Mouse (Mus musculus) forebrain, postnatal 0 days (tissue): ENCODE results near the gene Mcm8. TPM values are rescaled to one million over a fixed set of nuclear protein-coding genes. Genes with fewer than 3 reads are reported as not detected.
A peak's percentile ranks its signal among the peaks of the same experiment; 100 is the strongest.

ENCODE experiments used
- ATAC-seq: fragments of 200-750 bp; cut with Nextera tagmentation; 2 replicates; pipeline ENCODE4 v1.8.0; 2017; ENCODE audit warnings: mild to moderate bottlenecking, moderate library complexity
- DNase-seq: peaks from one replicate; pipeline ENCODE4 v3.0.0-alpha.2; 2015
- H3K27ac ChIP-seq: fragments of 300-500 bp; sonication (generic); 2 replicates; pipeline ENCODE4 v1.5.1; 2014; ENCODE audit warnings: low read depth, mild to moderate bottlenecking, antibody characterized with exemption, low read length, moderate library complexity, mixed read lengths
- H3K27me3 ChIP-seq: fragments of 300-500 bp; sonication (generic); 2 replicates; pipeline ENCODE4 v1.6.1; 2014; ENCODE audit warnings: mild to moderate bottlenecking, low read length, mixed read lengths; ENCODE audit not compliant: insufficient read depth
- H3K36me3 ChIP-seq: fragments of 300-500 bp; sonication (generic); 2 replicates; pipeline ENCODE4 v1.6.1; 2014; ENCODE audit warnings: mild to moderate bottlenecking, moderate library complexity; ENCODE audit not compliant: insufficient read depth
- H3K4me1 ChIP-seq: fragments of 300-500 bp; sonication (generic); 2 replicates; pipeline ENCODE4 v1.6.1; 2014; ENCODE audit warnings: antibody characterized with exemption; ENCODE audit not compliant: insufficient read depth
- H3K4me2 ChIP-seq: fragments of 300-500 bp; sonication (generic); 2 replicates; pipeline ENCODE4 v1.6.1; 2014; ENCODE audit warnings: low read depth, mild to moderate bottlenecking, moderate library complexity
- H3K4me3 ChIP-seq: fragments of 300-500 bp; sonication (generic); 2 replicates; pipeline ENCODE4 v1.5.1; 2014; ENCODE audit warnings: low read depth, low read length, mixed read lengths
- H3K9ac ChIP-seq: fragments of 300-500 bp; sonication (generic); 2 replicates; pipeline ENCODE4 v1.6.1; 2014; ENCODE audit warnings: mild to moderate bottlenecking
- H3K9me3 ChIP-seq: fragments of 300-500 bp; sonication (generic); 2 replicates; pipeline ENCODE4 v1.6.1; 2016; ENCODE audit warnings: low read length
- CTCF ChIP-seq: sonication (generic); IDR thresholded peaks from 2 replicates; pipeline ENCODE4 v1.5.1; 2016; ENCODE audit warnings: antibody characterized with exemption, control low read depth, low read depth
- WGBS: fragments of 180-500 bp; shearing (Covaris S2); extraction: QIAGEN DNeasy Blood & Tissue Kit; methylation state at CpG from one replicate; pipeline ENCODE4 v1.1.7; 2014; 5-methylcytosine and 5-hydroxymethylcytosine counted together
- polyA plus RNA-seq: library from polyadenylated mRNA; unstranded; fragments of >200 nt; fragmentation: Nextera tagmentation; extraction: Ambion mirVana; gene quantifications from 2 replicates; pipeline ENCODE4 v1.2.1, GENCODE M21; 2015
- total RNA-seq: library from RNA; depleted of rRNA; stranded (reverse); fragments of >200 nt; gene quantifications from 2 replicates; pipeline ENCODE4 v1.2.3, GENCODE M21; 2014

Mcm8 gene
- total and polyA plus RNA-seq, 2 experiments from 2014 or later = 3.9 to 4.6 TPM

DNA sequence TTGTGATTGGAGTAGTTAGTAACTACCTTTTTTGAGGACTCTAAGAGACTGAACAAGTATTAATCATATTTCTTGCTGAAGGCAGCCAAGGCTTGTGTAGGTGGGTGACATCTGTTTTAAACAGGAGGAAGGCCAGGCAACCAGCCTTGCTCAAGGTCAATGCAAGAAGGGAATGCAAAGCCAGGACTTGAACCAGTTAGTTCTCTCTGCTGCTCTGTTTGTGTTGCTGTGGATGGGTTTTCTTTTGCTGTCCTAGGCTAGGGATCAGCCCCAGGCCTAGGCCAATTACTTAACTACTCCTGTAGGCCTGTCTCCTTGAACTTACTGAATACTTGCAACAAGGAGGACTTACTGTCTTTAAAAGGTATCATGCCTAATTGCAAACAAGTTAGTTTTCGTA is 37.1 kb downstream of the Mcm8 start:
- ATAC-seq (no peak), DNase-seq (no peak)
- H3K36me3 ChIP-seq = peaks cover 3% of the 10 kb centered on the region; the same call in 1 of the 2 replicates
- H3K4me1 ChIP-seq = peaks cover 9% of the 10 kb centered on the region; the same call in 1 of the 2 replicates
- H3K9me3 ChIP-seq = no peaks in the 10 kb centered on the region
- H3K4me3 ChIP-seq = no peak overlapping the region
- no peak overlapping the region for H3K9ac ChIP-seq
- H3K4me2 ChIP-seq = no peak overlapping the region
- H3K27me3 ChIP-seq = no peaks in the 10 kb centered on the region
- WGBS = 95% methylated on average over 1 of the region's 1 CpGs
- no peak for TF ChIP-seq CTCF
- no peak overlapping the region for H3K27ac ChIP-seq

DNA sequence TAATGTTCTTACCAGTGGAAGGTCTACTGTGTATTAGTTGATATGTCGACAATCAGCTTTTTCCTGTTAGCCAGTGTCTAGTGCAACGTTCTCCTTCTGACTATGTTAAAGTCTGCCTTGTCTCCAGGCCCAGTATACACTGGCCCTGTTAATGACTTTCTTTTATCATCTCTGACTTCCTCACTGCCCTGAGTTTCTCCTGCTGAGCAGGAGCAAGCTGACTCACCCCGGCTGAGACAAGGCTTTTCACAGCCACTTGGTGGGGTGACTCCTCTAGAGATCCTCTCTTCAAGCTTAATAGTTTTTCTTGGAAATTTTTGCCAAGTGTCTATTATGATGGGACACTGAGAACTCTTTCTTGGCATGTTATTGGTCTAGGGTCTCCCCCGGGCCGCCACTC is 40.4 kb downstream of the Mcm8 start:
- Histone ChIP-seq H3K27ac (no peak overlapping the region), H3K4me1 (no peaks in the 10 kb centered on the region), H3K4me2 (no peak overlapping the region), H3K27me3 (no peaks in the 10 kb centered on the region), H3K36me3 (no peaks in the 10 kb centered on the region), H3K4me3 (no peak overlapping the region), H3K9me3 (no peaks in the 10 kb centered on the region), H3K9ac (no peak overlapping the region)
- 72% methylated on average over 5 of the region's 5 CpGs for WGBS
- DNase-seq (no peak), ATAC-seq (no peak)
- no peak for TF ChIP-seq CTCF

DNA sequence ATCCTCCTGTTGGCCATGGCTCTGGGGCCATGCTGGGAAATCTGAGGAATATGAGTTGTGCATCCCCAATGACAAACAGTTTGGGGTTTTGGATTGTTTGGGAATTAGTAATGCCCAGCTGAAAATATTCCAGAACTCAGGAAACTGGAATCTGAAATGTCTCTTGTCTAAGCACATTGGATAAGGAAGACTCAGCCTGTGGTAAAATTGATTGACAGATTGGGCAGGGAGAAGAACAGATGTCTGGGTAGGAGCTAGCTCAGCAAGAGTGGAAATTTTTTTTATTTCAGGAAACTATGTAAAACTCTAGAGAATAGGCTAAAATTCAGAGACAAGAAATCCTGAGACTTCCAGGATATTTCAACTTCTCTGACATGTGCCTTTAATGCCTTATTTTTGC is 44.5 kb downstream of the Mcm8 start:
- DNase-seq (peak; percentile 28), ATAC-seq (peak; percentile 59)
- Histone ChIP-seq H3K4me3 (no peak overlapping the region), H3K27me3 (no peaks in the 10 kb centered on the region), H3K9me3 (no peaks in the 10 kb centered on the region), H3K27ac (no peak overlapping the region), H3K36me3 (peaks cover 5% of the 10 kb centered on the region; the same call in 1 of the 2 replicates), H3K4me1 (no peaks in the 10 kb centered on the region), H3K4me2 (no peak overlapping the region), H3K9ac (no peak overlapping the region)
- TF ChIP-seq CTCF = no peak

DNA sequence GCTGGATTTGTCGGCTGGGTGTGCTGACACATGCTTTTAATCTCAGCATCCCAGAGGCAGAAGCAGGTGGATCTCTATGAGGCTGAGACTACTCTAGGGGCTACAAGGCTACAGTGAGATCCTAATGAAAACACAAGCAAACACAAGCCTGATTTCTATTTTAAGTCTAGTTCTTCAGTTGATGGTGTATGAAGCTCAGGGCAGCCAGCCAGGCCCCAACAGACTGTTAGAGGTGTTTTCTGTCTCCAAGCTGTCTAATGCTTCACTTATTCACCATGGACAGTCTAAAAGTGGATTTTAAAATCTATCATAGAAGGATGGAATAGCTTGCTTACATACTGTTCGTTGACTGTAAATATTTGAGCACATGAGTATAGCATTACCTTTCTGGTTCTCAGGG is 45.5 kb downstream of the Mcm8 start:
- no peaks in the 10 kb centered on the region for H3K9me3 ChIP-seq
- TF ChIP-seq CTCF = no peak
- no peak overlapping the region for H3K4me2 ChIP-seq
- no peak overlapping the region for H3K9ac ChIP-seq
- H3K36me3 ChIP-seq = peaks cover 9% of the 10 kb centered on the region; the same call in 1 of the 2 replicates
- no peaks in the 10 kb centered on the region for H3K27me3 ChIP-seq
- no peak overlapping the region for H3K27ac ChIP-seq
- ATAC-seq (no peak), DNase-seq (no peak)
- no peaks in the 10 kb centered on the region for H3K4me1 ChIP-seq
- no peak overlapping the region for H3K4me3 ChIP-seq
- 80% methylated on average over 2 of the region's 2 CpGs for WGBS

DNA sequence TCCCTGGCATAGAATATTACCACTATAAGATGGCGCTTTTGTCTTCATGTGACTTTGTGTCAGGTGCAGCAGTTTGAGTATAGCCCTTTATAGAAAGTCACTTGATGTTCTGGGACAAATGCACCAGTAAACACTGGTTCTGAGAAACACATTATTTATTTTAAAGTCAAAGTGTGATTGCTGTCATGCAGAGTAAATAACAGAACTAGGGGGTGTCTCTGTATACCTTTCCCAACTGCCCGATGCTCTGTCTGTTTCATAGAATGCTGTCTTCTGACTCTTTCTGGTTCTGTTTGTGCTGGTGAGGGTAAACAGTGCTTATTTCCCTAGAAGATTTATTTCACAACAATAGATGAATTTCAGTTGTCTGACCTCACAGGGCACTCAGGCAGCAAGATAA is 47.4 kb downstream of the Mcm8 start:
- no peak overlapping the region for H3K9ac ChIP-seq
- ATAC-seq = no peak

DNA sequence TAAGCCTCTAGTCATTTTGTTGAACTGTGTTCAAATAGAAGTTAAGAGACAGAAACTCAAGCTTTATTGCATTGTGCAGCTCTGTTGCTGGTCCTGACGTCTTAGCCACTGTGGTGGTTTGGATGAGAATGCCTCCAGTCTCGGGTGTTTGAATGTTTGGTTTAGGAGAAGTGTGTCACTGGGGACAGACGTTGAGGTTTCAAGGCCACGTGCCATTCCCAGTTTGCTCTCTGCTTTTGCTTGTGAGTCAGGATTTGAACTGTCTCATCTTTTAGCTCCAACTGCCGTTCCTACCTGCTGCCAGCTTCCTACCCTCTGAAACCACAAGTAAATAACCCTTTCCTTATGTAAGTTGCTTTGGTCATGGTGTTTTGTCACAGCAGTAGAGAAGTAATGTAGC is 51.6 kb downstream of the Mcm8 start:
- ATAC-seq = no peak
- Histone ChIP-seq H3K9me3 (no peaks in the 10 kb centered on the region), H3K4me3 (no peak overlapping the region), H3K36me3 (peaks cover 22% of the 10 kb centered on the region; the same call in 1 of the 2 replicates), H3K27me3 (no peaks in the 10 kb centered on the region), H3K27ac (no peak overlapping the region), H3K4me1 (no peaks in the 10 kb centered on the region), H3K9ac (no peak overlapping the region), H3K4me2 (no peak overlapping the region)
- no peak for DNase-seq
- TF ChIP-seq CTCF = no peak
- WGBS = 85% methylated on average over 5 of the region's 5 CpGs

More for the DNA sequence above, 47.4 kb downstream of the Mcm8 start:
- H3K4me3 ChIP-seq = no peak overlapping the region
- no peak overlapping the region for H3K27ac ChIP-seq
- no peaks in the 10 kb centered on the region for H3K4me1 ChIP-seq
- no peak for DNase-seq
- H3K9me3 ChIP-seq = no peaks in the 10 kb centered on the region
- H3K36me3 ChIP-seq = peaks cover 22% of the 10 kb centered on the region; the same call in 1 of the 2 replicates
- TF ChIP-seq CTCF = no peak
- H3K4me2 ChIP-seq = no peak overlapping the region
- no peaks in the 10 kb centered on the region for H3K27me3 ChIP-seq
- WGBS = 98% methylated on average over 2 of the region's 2 CpGs

DNA sequence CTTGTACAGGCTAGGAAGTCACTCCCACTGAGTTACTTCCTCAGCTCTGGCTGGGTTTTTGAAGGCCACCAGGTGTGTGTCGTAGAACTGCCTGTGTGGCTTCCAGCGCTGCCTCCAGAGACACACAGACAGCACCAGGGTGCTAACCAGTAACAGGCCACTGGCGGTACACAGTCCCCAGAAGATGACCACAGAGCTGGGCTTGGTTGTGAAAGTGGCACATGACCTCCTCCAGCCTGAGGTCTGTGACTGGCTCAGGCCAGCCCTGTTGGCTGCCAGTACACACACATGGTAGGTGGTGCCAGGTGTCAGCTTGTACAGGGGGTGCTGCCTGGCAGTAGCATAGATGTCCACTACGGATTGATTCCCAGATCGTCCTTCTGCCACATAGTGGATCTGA is 53.7 kb downstream of the Mcm8 start:
- Histone ChIP-seq H3K9ac (no peak overlapping the region), H3K36me3 (peaks cover 21% of the 10 kb centered on the region; the same call in 1 of the 2 replicates), H3K4me1 (no peaks in the 10 kb centered on the region), H3K9me3 (no peaks in the 10 kb centered on the region), H3K4me2 (no peak overlapping the region), H3K4me3 (no peak overlapping the region), H3K27ac (no peak overlapping the region), H3K27me3 (no peaks in the 10 kb centered on the region)
- DNase-seq = no peak
- no peak for TF ChIP-seq CTCF
- ATAC-seq = no peak
- WGBS = 93% methylated on average over 5 of the region's 5 CpGs
